Mouse (Mus musculus) ES-Bruce4 (cell line): ENCODE results near the gene Ptpn20.

Experiments used
- CTCF ChIP-seq: IDR thresholded peaks from one replicate; pipeline ENCODE4 v1.8.1; 2011; ENCODE audit warnings: low read depth, low read length
- EP300 ChIP-seq: IDR thresholded peaks from 2 replicates; pipeline ENCODE4 v1.6.1; 2011; ENCODE audit warnings: low read depth, low read length; ENCODE audit not compliant: insufficient read depth
- POLR2A ChIP-seq: IDR thresholded peaks from one replicate; pipeline ENCODE4 v1.8.1; 2011; ENCODE audit warnings: low read length; ENCODE audit not compliant: insufficient read depth

GRCm38 (mm10) chr14:33588951-33589350, at the start of gene Ptpn20:
- peak; percentile 42 for TF ChIP-seq CTCF
- TF ChIP-seq EP300: no peak
- no peak for TF ChIP-seq POLR2A
